Mouse (Mus musculus) heart, postnatal 0 days (tissue): ENCODE results near the gene Klhl18. TPM values are rescaled to one million over a fixed set of nuclear protein-coding genes. Genes with fewer than 3 reads are reported as not detected.
A peak's percentile ranks its signal among the peaks of the same experiment; 100 is the strongest.

Source experiments
- ATAC-seq: fragments of 200-750 bp; cut with Nextera tagmentation; 2 replicates; pipeline ENCODE4 v1.8.0; 2017; ENCODE audit warnings: low read depth, moderate number of reproducible peaks, moderate library complexity; ENCODE audit not compliant: insufficient read depth
- DNase-seq: peaks from one replicate; pipeline ENCODE4 v3.0.0-alpha.2; 2016; ENCODE audit warnings: low spot score
- H3K27ac ChIP-seq: fragments of 300-500 bp; sonication (generic); 2 replicates; pipeline ENCODE4 v1.5.1; 2014; ENCODE audit warnings: low read depth, mild to moderate bottlenecking
- H3K27me3 ChIP-seq: fragments of 300-500 bp; sonication (generic); 2 replicates; pipeline ENCODE4 v1.6.1; 2014; ENCODE audit warnings: low read length, mixed read lengths; ENCODE audit not compliant: control insufficient read depth, insufficient read depth
- H3K36me3 ChIP-seq: fragments of 300-500 bp; sonication (generic); replicated peaks from 2 replicates; pipeline ENCODE4 v1.6.1; 2014; ENCODE audit warnings: low read length, mixed read lengths; ENCODE audit not compliant: control insufficient read depth, insufficient read depth
- H3K4me1 ChIP-seq: fragments of 300-500 bp; sonication (generic); 2 replicates; pipeline ENCODE4 v1.6.1; 2014; ENCODE audit warnings: antibody characterized with exemption; ENCODE audit not compliant: control insufficient read depth, insufficient read depth
- H3K4me2 ChIP-seq: fragments of 300-500 bp; sonication (generic); 2 replicates; pipeline ENCODE4 v1.6.1; 2014; ENCODE audit warnings: low read depth, mild to moderate bottlenecking, low read length, moderate library complexity
- H3K4me3 ChIP-seq: fragments of 300-500 bp; sonication (generic); 2 replicates; pipeline ENCODE4 v1.5.1; 2014; ENCODE audit warnings: low read depth, low read length
- H3K9ac ChIP-seq: fragments of 300-500 bp; sonication (generic); replicated peaks from 2 replicates; pipeline ENCODE4 v1.6.1; 2014; ENCODE audit warnings: low read depth, low read length, mixed read lengths
- H3K9me3 ChIP-seq: fragments of 300-500 bp; sonication (generic); replicated peaks from 2 replicates; pipeline ENCODE4 v1.6.1; 2016; ENCODE audit warnings: low read length; ENCODE audit not compliant: control insufficient read depth
- CTCF ChIP-seq: IDR thresholded peaks from 2 replicates; pipeline ENCODE4 v1.5.1; 2016; ENCODE audit warnings: antibody characterized with exemption, control low read depth, low read depth
- EP300 ChIP-seq: IDR thresholded peaks from 2 replicates; pipeline ENCODE4 v1.6.1; 2016; ENCODE audit warnings: antibody characterized with exemption, low read depth
- WGBS: fragments of 180-500 bp; shearing (Covaris S2); extraction: QIAGEN DNeasy Blood & Tissue Kit; methylation state at CpG from one replicate; pipeline ENCODE4 v1.1.7; 2014; 5-methylcytosine and 5-hydroxymethylcytosine counted together
- polyA plus RNA-seq: library from polyadenylated mRNA; unstranded; fragments of >200 nt; fragmentation: Nextera tagmentation; extraction: Ambion mirVana; gene quantifications from 2 replicates; pipeline ENCODE4 v1.2.1, GENCODE M21; 2015
- total RNA-seq: library from RNA; depleted of rRNA; stranded (reverse); fragments of >200 nt; gene quantifications from 2 replicates; pipeline ENCODE4 v1.2.3, GENCODE M21; 2014; ENCODE audit warnings: low replicate concordance

Klhl18 gene
- total and polyA plus RNA-seq, 2 experiments from 2014 or later, result 4.3 to 6.6 TPM

GRCm38 (mm10) chr9:110419511-110420112 is 56.9 kb downstream of the Klhl18 start, which contains the start of gene Ngp:
TSS of gene Ngp (plus strand) at chr9:110419747.
- Histone ChIP-seq H3K36me3 (no peaks in the 10 kb centered on the region), H3K4me2 (no peak within 1 kb of the TSS), H3K4me1 (no peaks in the 10 kb centered on the region), H3K9me3 (no peaks in the 10 kb centered on the region), H3K4me3 (no peak within 1 kb of the TSS), H3K27me3 (no peaks in the 10 kb centered on the region), H3K9ac (no peak within 1 kb of the TSS), H3K27ac (no peak within 1 kb of the TSS)
- ATAC-seq, result no peak
- no peak for DNase-seq
- WGBS, result 79% methylated on average over 12 of the region's 12 CpGs
- no peak for TF ChIP-seq CTCF
- TF ChIP-seq EP300, result no peak

GRCm38 (mm10) chr9:110413785-110414184 is 62.7 kb downstream of the Klhl18 start:
- DNase-seq (peak; percentile 44), ATAC-seq (0 out of 2 replicates have a peak, but pooled peaks have one; percentile 43)
- TF ChIP-seq CTCF, result peak; percentile 56
- TF ChIP-seq EP300, result no peak
- Histone ChIP-seq H3K27ac (no peak overlapping the region), H3K4me3 (no peak overlapping the region), H3K36me3 (no peaks in the 10 kb centered on the region), H3K9me3 (no peaks in the 10 kb centered on the region), H3K4me2 (no peak overlapping the region), H3K9ac (no peak overlapping the region), H3K4me1 (0 out of 2 replicates have a peak, but pooled peaks cover 2% of the 10 kb centered on the region), H3K27me3 (no peaks in the 10 kb centered on the region)
- 44% methylated on average over 9 of the region's 9 CpGs for WGBS

GRCm38 (mm10) chr9:110412926-110413325 is 63.6 kb downstream of the Klhl18 start:
- 57% methylated on average over 7 of the region's 7 CpGs for WGBS
- no peaks in the 10 kb centered on the region for H3K9me3 ChIP-seq
- H3K9ac ChIP-seq, result no peak overlapping the region

GRCm38 (mm10) chr9:110410908-110411887 is 65.3 kb downstream of the Klhl18 start:
- no peak overlapping the region for H3K4me3 ChIP-seq
- no peaks in the 10 kb centered on the region for H3K27me3 ChIP-seq
- TF ChIP-seq CTCF (peak; percentile 88), EP300 (no peak)
- ATAC-seq, result peak; percentile 39
- H3K4me1 ChIP-seq, result peaks cover 11% of the 10 kb centered on the region
- 30% methylated on average over 6 of the region's 6 CpGs for WGBS
- no peak overlapping the region for H3K4me2 ChIP-seq
- no peak overlapping the region for H3K9ac ChIP-seq
- H3K36me3 ChIP-seq, result no peaks in the 10 kb centered on the region
- no peak overlapping the region for H3K27ac ChIP-seq
- no peaks in the 10 kb centered on the region for H3K9me3 ChIP-seq
- peak; percentile 76 for DNase-seq

More at GRCm38 (mm10) chr9:110412926-110413325, 63.6 kb downstream of the Klhl18 start:
- H3K4me3 ChIP-seq, result no peak overlapping the region
- ATAC-seq (no peak), DNase-seq (no peak)
- no peak overlapping the region for H3K4me2 ChIP-seq
- H3K27me3 ChIP-seq, result no peaks in the 10 kb centered on the region
- H3K27ac ChIP-seq, result no peak overlapping the region
- TF ChIP-seq EP300 (no peak), CTCF (no peak)
- H3K4me1 ChIP-seq, result 0 out of 2 replicates have a peak, but pooled peaks cover 4% of the 10 kb centered on the region
- H3K36me3 ChIP-seq, result no peaks in the 10 kb centered on the region

GRCm38 (mm10) chr9:110408099-110408773 is 68.3 kb downstream of the Klhl18 start, which contains the start of gene Ptpn23:
TSS of gene Ptpn23 (minus strand) at chr9:110408213.
- Histone ChIP-seq H3K9me3 (no peaks in the 10 kb centered on the region), H3K27me3 (no peaks in the 10 kb centered on the region), H3K9ac (peak within 1 kb of the TSS; percentile 77), H3K4me3 (peak within 1 kb of the TSS; percentile 87), H3K27ac (peak within 1 kb of the TSS; percentile 87), H3K4me2 (peak within 1 kb of the TSS; percentile 79), H3K4me1 (peaks cover 11% of the 10 kb centered on the region), H3K36me3 (no peaks in the 10 kb centered on the region)
- DNase-seq, result peak; percentile 95
- ATAC-seq, result peak; percentile 94
- WGBS, result 1% methylated on average over 39 of the region's 39 CpGs
- TF ChIP-seq EP300 (peak; percentile 83), CTCF (no peak)
